Mouse (Mus musculus) ES-E14 (cell line): ENCODE measurements around the gene Plek2. TPM values are rescaled to one million over a fixed set of nuclear protein-coding genes. Genes with fewer than 3 reads are reported as not detected.

Experiments used
- DNase-seq: peaks from one replicate; pipeline ENCODE4 v3.0.0-alpha.2; 2013; ENCODE audit warnings: low read depth, low spot score
- H3K27ac ChIP-seq: 2 replicates; pipeline ENCODE4 v1.5.1; 2012; ENCODE audit warnings: low read depth, mild to moderate bottlenecking, low read length, moderate library complexity, mixed read lengths; ENCODE audit not compliant: poor library complexity, insufficient read depth, severe bottlenecking
- H3K36me3 ChIP-seq: 2 replicates; pipeline ENCODE4 v1.6.1; 2012; ENCODE audit warnings: mild to moderate bottlenecking, low read length, moderate library complexity, mixed read lengths; ENCODE audit not compliant: control insufficient read depth, poor library complexity, insufficient read depth, severe bottlenecking
- H3K4me1 ChIP-seq, 2 experiments: fragments of 150-350 bp in 1 of 2; sonication (generic) in 1 of 2; 2 replicates each; pipeline ENCODE4 v1.6.1; 2012; ENCODE audit warnings: low read length in 2 of 2, mild to moderate bottlenecking in 1 of 2, mixed read lengths in 1 of 2; ENCODE audit not compliant: control insufficient read depth in 2 of 2, insufficient read depth in 2 of 2, poor library complexity in 1 of 2
- H3K4me3 ChIP-seq, 2 experiments: fragments of 150-350 bp in 1 of 2; sonication (generic) in 1 of 2; 2 replicates each; pipeline ENCODE4 v1.5.1; 2012; ENCODE audit warnings: low read length in 2 of 2, low read depth in 1 of 2, mild to moderate bottlenecking in 1 of 2, mixed read lengths in 1 of 2; ENCODE audit not compliant: insufficient read depth in 1 of 2, poor library complexity in 1 of 2, severe bottlenecking in 1 of 2
- H3K9ac ChIP-seq: 2 replicates; pipeline ENCODE4 v1.6.1; 2012; ENCODE audit warnings: low read depth, mild to moderate bottlenecking, low read length, mixed read lengths; ENCODE audit not compliant: poor library complexity, insufficient read depth, severe bottlenecking
- H3K9me3 ChIP-seq: fragments of 150-350 bp; sonication (generic); 2 replicates; pipeline ENCODE4 v1.6.1; 2012; ENCODE audit warnings: low read depth, mild to moderate bottlenecking, low read length; ENCODE audit not compliant: control insufficient read depth, insufficient read depth
- CHD2 ChIP-seq: IDR thresholded peaks from 2 replicates; pipeline ENCODE4 v1.6.1; 2014; ENCODE audit warnings: mild to moderate bottlenecking, low read depth, low read length, inconsistent platforms
- HCFC1 ChIP-seq: IDR thresholded peaks from 2 replicates; pipeline ENCODE4 v1.6.1; 2012; ENCODE audit warnings: low read length, inconsistent platforms, borderline replicate concordance; ENCODE audit not compliant: insufficient read depth
- MAFK ChIP-seq: IDR thresholded peaks from 2 replicates; pipeline ENCODE4 v1.6.1; 2014; ENCODE audit warnings: mild to moderate bottlenecking, low read depth, low read length, inconsistent platforms; ENCODE audit not compliant: insufficient read depth
- ZC3H11A ChIP-seq: IDR thresholded peaks from 2 replicates; pipeline ENCODE4 v1.6.1; 2012; ENCODE audit warnings: low read depth, mild to moderate bottlenecking, inconsistent platforms, low read length, borderline replicate concordance
- ZNF384 ChIP-seq: IDR thresholded peaks from 2 replicates; pipeline ENCODE4 v1.6.1; 2012; ENCODE audit warnings: low read depth, low read length, inconsistent platforms
- in situ Hi-C, 2 experiments: fragments of 600-800 bp; cut with MboI; formaldehyde crosslinking; loops; one replicate each; pipeline ENCODE4 v1.15.1; 2025; ENCODE audit warnings: low sequenced_read_pairs in 2 of 2, inconsistent platforms in 1 of 2; ENCODE audit not compliant: unreplicated experiment in 2 of 2
- total RNA-seq: library from RNA; depleted of rRNA; stranded (reverse); fragments of 300-350 nt; gene quantifications from 2 replicates; pipeline ENCODE4 v1.2.3, GENCODE M21; 2012

Plek2 gene
- total RNA-seq, 1 experiment: 0.98 TPM

- in situ Hi-C loops: no loop called here
- no peak for DNase-seq
- no peak overlapping the region for H3K4me3 ChIP-seq
- H3K36me3 ChIP-seq: no peaks in the 10 kb centered on the region
- no peaks in the 10 kb centered on the region for H3K9me3 ChIP-seq
- TF ChIP-seq ZNF384 (no peak), ZC3H11A (no peak), MAFK (no peak), CHD2 (no peak)
- no peak overlapping the region for H3K9ac ChIP-seq
- no peak overlapping the region for H3K27ac ChIP-seq
- no peaks in the 10 kb centered on the region for H3K4me1 ChIP-seq
Measured at GRCm38 (mm10) chr12:78947161-78947560, 40.4 kb upstream of the Plek2 start.

GRCm38 (mm10) chr12:78942931-78943330 lies 36.2 kb upstream of the Plek2 start:
- no peak overlapping the region for H3K4me3 ChIP-seq
- no peak overlapping the region for H3K27ac ChIP-seq
- DNase-seq: no peak
- no peak for TF ChIP-seq MAFK
- TF ChIP-seq HCFC1: no peak
- no peaks in the 10 kb centered on the region for H3K36me3 ChIP-seq
- no peak overlapping the region for H3K9ac ChIP-seq
- no peaks in the 10 kb centered on the region for H3K9me3 ChIP-seq
- H3K4me1 ChIP-seq: no peaks in the 10 kb centered on the region
- in situ Hi-C loops: no loop called here

GRCm38 (mm10) chr12:78940081-78940480 lies 33.3 kb upstream of the Plek2 start:
- no peak overlapping the region for H3K27ac ChIP-seq
- no peak for TF ChIP-seq HCFC1
- TF ChIP-seq ZNF384: no peak
- no peak for TF ChIP-seq ZC3H11A
- TF ChIP-seq CHD2: no peak
- TF ChIP-seq MAFK: no peak
- no peak overlapping the region for H3K9ac ChIP-seq
- no peaks in the 10 kb centered on the region for H3K9me3 ChIP-seq
- no peaks in the 10 kb centered on the region for H3K4me1 ChIP-seq
- H3K36me3 ChIP-seq: no peaks in the 10 kb centered on the region
- no peak for DNase-seq
- H3K4me3 ChIP-seq: no peak overlapping the region
- in situ Hi-C loops: no loop called here

GRCm38 (mm10) chr12:78939393-78940037 lies 32.8 kb upstream of the Plek2 start:
- no peak for DNase-seq
- TF ChIP-seq ZC3H11A: no peak
- H3K9me3 ChIP-seq: no peaks in the 10 kb centered on the region
- H3K9ac ChIP-seq: no peak overlapping the region
- no peaks in the 10 kb centered on the region for H3K36me3 ChIP-seq
- in situ Hi-C loops: loop anchor here in 1 of 2 experiments (5.0 kb wide), 1 partner anchor 73 kb away; no protein-coding TSS in a partner anchor
- H3K4me1 ChIP-seq: no peaks in the 10 kb centered on the region
- H3K4me3 ChIP-seq: no peak overlapping the region
- H3K27ac ChIP-seq: no peak overlapping the region

GRCm38 (mm10) chr12:78936494-78936893 lies 29.7 kb upstream of the Plek2 start:
- no peak overlapping the region for H3K4me3 ChIP-seq
- H3K27ac ChIP-seq: no peak overlapping the region
- no peaks in the 10 kb centered on the region for H3K4me1 ChIP-seq
- in situ Hi-C loops: loop anchor here in 1 of 2 experiments (5.0 kb wide), 1 partner anchor 76 kb away; no protein-coding TSS in a partner anchor
- TF ChIP-seq HCFC1: no peak
- no peak for TF ChIP-seq ZC3H11A
- TF ChIP-seq MAFK: no peak
- no peak for TF ChIP-seq CHD2
- no peak for TF ChIP-seq ZNF384
- H3K9me3 ChIP-seq: no peaks in the 10 kb centered on the region
- H3K36me3 ChIP-seq: no peaks in the 10 kb centered on the region
- H3K9ac ChIP-seq: no peak overlapping the region
- no peak for DNase-seq
